Mouse (Mus musculus) cerebellum, adult 2 months (tissue): ENCODE measurements around the gene Anln. TPM values are rescaled to one million over a fixed set of nuclear protein-coding genes. Genes with fewer than 3 reads are reported as not detected.
A peak's percentile ranks its signal among the peaks of the same experiment; 100 is the strongest.

Experiments
- DNase-seq, 2 experiments: peaks; one replicate each; pipeline ENCODE4 v3.0.0; 2021
- H3K27ac ChIP-seq: fragments of 200-500 bp; 2 replicates; pipeline ENCODE4 v1.5.1; 2012; ENCODE audit warnings: low read length, control low read depth, inconsistent platforms; ENCODE audit not compliant: insufficient read depth
- H3K27me3 ChIP-seq: fragments of 200-500 bp; 2 replicates; pipeline ENCODE4 v1.6.1; 2012; ENCODE audit warnings: inconsistent platforms, mild to moderate bottlenecking, low read length, moderate library complexity; ENCODE audit not compliant: control insufficient read depth, insufficient read depth
- H3K4me1 ChIP-seq: fragments of 200-500 bp; 2 replicates; pipeline ENCODE4 v1.6.1; 2011; ENCODE audit warnings: low read length; ENCODE audit not compliant: control insufficient read depth, insufficient read depth
- H3K4me3 ChIP-seq: fragments of 200-500 bp; replicated peaks from 2 replicates; pipeline ENCODE3; 2011; ENCODE audit warnings: mild to moderate bottlenecking, low read depth, low read length, control low read depth; ENCODE audit not compliant: insufficient read depth
- CTCF ChIP-seq: fragments of 200-500 bp; IDR thresholded peaks from 2 replicates; pipeline ENCODE4 v1.5.1; 2011; ENCODE audit warnings: low read depth, mild to moderate bottlenecking, control low read depth, low read length, moderate library complexity, borderline replicate concordance; ENCODE audit not compliant: insufficient read depth
- POLR2A ChIP-seq: fragments of 200-500 bp; IDR thresholded peaks from 2 replicates; pipeline ENCODE4 v1.6.1; 2011; ENCODE audit warnings: low read length, control low read depth, borderline replicate concordance; ENCODE audit not compliant: insufficient read depth
- WGBS: fragments of 180-500 bp; shearing (Covaris S2); methylation state at CpG from one replicate; pipeline ENCODE4 v1.1.7; 2018; 5-methylcytosine and 5-hydroxymethylcytosine counted together
- polyA plus RNA-seq: library from polyadenylated mRNA; depleted of rRNA; stranded (reverse); fragments of >200 nt; gene quantifications from 2 replicates; pipeline ENCODE4 v1.2.3, GENCODE M21; 2012

Anln gene
- polyA plus RNA-seq, 1 experiment = 32.4 TPM

DNA sequence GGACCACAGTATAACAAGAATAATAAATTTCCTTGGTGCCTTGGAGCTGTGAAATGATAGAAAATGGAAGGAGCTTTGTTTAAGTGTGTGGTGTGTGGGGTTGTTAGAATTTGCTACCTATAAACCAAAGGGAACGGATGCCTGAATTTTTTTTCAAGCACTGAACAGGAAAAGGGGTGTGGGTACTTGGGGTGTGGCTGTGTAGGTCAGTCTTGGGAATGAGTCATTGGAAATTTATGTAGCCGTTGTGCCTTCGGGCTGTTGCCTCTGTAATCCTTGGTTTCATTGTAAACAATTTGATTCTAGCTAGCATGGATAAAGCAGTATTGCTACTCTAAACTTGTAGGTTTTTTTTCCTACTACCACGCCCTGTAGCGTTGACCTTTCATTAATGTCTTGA lies 1.4 kb upstream of the Anln start:
- 96% methylated on average over 5 of the region's 5 CpGs for WGBS
- TF ChIP-seq POLR2A = no peak
- no peak for TF ChIP-seq CTCF
- no peak overlapping the region for H3K4me3 ChIP-seq
- no peak overlapping the region for H3K27ac ChIP-seq
- no peaks in the 10 kb centered on the region for H3K27me3 ChIP-seq
- H3K4me1 ChIP-seq = no peaks in the 10 kb centered on the region
- no peak for DNase-seq

DNA sequence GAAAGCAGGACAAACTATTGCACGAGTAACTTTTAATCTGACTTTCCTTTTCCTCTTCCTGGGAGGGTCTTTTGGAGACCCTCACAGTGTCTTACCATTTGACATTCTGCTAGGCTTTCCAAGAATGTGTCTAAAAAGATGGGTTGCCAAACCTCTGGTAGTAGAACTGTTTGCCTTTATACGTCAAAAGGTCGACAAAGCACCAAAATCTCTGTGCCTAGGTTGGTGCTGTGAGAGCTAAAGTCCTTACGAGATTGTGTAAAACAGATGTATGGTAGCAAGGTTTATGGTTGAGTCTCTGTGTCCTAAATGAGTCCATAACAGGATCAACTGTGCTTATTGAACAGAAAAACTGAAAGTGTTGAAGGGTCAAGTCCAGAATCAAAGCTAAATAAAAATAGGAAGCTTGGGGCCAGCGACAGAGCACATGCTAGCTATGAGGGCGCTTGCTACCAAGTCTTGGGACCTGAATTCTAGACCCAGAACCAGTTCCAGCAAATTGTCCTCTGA lies 803 bp upstream of the Anln start:
- DNase-seq = no peak
- no peak for TF ChIP-seq CTCF
- 74% methylated on average over 6 of the region's 6 CpGs for WGBS
- no peaks in the 10 kb centered on the region for H3K27me3 ChIP-seq
- H3K4me1 ChIP-seq = no peaks in the 10 kb centered on the region
- H3K27ac ChIP-seq = no peak overlapping the region
- H3K4me3 ChIP-seq = no peak overlapping the region

DNA sequence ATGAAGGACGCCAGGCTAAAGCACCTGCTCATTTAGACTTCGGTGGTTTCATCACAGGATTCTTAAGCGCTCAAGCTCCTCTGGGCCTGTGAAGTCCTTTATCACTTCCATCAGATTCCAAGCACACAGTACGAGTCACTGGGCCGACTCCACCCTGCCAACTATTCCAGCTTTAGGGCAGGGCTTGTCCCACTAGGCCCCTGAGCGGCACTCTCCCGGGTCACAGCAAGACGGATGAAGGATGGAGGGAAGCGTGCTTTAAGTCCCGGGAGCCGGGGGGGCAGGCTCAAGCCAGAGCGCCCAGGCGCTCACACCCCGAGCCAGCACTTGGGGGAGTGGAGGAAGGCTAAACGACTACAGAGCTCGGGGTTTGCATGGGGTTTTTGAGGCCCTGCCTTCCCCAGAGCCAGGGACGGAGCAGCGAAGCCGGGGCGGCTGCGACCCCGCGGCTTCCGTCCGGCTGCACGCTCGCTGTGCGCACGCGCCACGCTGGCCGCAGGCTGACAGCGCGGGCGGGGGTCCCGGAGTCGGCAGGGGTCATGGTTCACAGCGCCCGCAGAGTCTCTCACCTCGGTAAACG lies 497 bp downstream of the Anln start:
- Histone ChIP-seq H3K4me1 (no peaks in the 10 kb centered on the region), H3K4me3 (peak overlapping the region; percentile 65), H3K27ac (no peak overlapping the region), H3K27me3 (no peaks in the 10 kb centered on the region)
- WGBS = under 1% methylated on average over 41 of the region's 41 CpGs
- TF ChIP-seq POLR2A (no peak), CTCF (no peak)
- no peak for DNase-seq

DNA sequence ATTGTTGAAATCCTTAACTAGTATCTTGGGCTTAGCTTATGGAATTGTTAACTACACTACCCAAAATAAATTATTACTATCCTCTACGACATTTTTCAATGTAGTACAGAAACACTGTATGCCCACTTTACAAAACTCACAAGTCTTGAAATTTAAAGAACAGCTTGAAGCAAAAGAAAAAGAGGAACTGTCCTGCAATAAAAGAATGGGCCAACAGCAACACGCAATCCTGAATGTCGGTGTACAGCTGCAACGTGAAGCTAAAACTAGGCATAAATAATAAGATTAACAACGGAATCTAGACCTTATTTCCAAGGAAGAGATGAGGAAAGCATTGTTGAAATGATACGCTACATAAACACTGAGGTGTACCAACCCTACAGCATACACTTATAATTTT lies 1.1 kb downstream of the Anln start:
- 23% methylated on average over 6 of the region's 6 CpGs for WGBS
- no peak for DNase-seq
- Histone ChIP-seq H3K4me1 (no peaks in the 10 kb centered on the region), H3K4me3 (no peak overlapping the region), H3K27me3 (no peaks in the 10 kb centered on the region), H3K27ac (no peak overlapping the region)
- TF ChIP-seq CTCF (no peak), POLR2A (no peak)

DNA sequence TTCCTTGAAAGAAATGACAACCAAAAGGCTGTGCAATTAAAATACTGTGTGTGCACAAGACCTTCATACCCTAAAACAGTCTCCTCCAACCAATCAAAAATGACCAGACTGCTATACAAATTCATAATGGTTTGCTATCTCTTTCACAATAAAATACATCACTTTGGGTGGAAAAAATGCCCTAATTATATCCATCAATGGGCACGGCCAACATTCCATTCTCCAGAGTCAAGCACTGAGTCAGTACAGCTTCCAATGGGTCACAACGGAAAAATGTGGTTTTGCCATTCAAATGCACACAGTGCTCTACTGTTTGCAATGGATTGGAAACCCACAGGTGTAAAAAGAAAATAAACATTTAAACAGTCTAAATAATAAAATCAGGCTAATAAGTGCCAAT lies 3.1 kb downstream of the Anln start:
- Histone ChIP-seq H3K4me3 (no peak overlapping the region), H3K27me3 (no peaks in the 10 kb centered on the region), H3K27ac (no peak overlapping the region), H3K4me1 (no peaks in the 10 kb centered on the region)
- no peak for TF ChIP-seq POLR2A
- no peak for TF ChIP-seq CTCF
- DNase-seq = no peak
- WGBS = 74% methylated on average over 2 of the region's 2 CpGs

DNA sequence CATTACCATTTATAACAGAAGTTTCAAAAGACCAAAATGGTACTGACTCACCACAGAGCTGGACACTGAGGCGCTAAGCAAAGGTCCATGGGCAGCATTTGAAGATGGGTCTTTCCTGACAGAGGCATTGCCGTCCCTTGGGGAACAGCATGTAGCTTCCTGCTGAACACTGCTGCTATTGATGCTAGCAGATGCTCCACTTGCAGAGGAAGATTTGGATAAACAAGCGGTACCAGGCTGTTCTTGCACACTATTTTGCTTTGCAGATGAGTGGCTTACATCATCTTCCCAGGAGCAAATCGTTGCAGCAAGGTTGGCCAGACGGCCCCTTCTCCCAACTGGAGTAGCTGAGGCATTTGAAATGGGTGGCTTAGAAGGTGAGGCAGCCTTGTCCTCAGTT lies 12.9 kb downstream of the Anln start:
- WGBS = 70% methylated on average over 5 of the region's 5 CpGs
- H3K27ac ChIP-seq = no peak overlapping the region
- no peak for TF ChIP-seq POLR2A
- no peak for TF ChIP-seq CTCF
- H3K27me3 ChIP-seq = no peaks in the 10 kb centered on the region
- DNase-seq = peak in 1 of 2 experiments; percentile 10
- H3K4me3 ChIP-seq = no peak overlapping the region
- no peaks in the 10 kb centered on the region for H3K4me1 ChIP-seq

DNA sequence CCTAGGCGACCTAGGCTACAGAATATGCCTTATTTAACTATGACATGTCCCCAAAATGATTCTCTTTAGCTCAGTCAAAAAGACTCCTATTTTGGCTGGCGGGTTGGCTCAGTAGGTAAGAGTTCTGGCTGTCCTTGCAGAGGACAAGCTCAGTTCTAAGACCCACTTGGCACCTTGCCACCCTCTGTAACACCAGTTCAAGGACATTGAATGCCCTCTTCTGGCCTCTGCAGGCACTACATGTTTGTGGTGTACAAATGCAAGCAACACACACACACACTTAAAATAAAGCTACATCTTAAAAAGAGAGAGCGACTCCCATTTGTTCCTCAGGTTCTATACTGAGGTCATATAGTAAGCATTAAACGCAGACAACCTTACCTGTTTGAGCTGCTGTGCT lies 16.2 kb downstream of the Anln start:
- TF ChIP-seq CTCF (no peak), POLR2A (no peak)
- no peak for DNase-seq

DNA sequence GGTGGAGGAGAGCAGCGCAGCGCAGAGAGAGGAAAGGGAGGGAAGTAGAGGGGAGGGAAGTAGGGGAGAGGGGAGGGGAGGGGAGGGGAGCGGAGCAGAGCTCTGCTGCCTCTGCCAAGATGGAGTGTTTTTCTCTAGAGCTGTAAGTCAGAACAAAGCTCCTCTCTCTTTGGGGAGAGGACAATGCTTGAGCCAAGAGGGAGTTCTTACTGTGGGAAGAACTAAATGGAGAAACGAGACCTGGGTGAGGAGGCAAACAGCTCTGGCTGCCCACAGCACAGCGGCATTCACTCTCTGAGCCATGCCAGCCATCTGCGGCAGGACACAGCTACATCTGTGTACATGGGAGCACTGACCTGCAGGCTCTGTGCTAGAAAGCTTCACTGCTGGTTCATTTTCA lies 21.0 kb downstream of the Anln start:
- Histone ChIP-seq H3K27ac (no peak overlapping the region), H3K4me3 (no peak overlapping the region), H3K27me3 (no peaks in the 10 kb centered on the region), H3K4me1 (no peaks in the 10 kb centered on the region)
- 74% methylated on average over 6 of the region's 6 CpGs for WGBS
- peak in 1 of 2 experiments; percentile 4 for DNase-seq
- no peak for TF ChIP-seq POLR2A
- no peak for TF ChIP-seq CTCF

More for the DNA sequence above, 16.2 kb downstream of the Anln start:
- Histone ChIP-seq H3K4me1 (no peaks in the 10 kb centered on the region), H3K27me3 (no peaks in the 10 kb centered on the region), H3K27ac (no peak overlapping the region), H3K4me3 (no peak overlapping the region)
- 97% methylated on average over 4 of the region's 4 CpGs for WGBS

DNA sequence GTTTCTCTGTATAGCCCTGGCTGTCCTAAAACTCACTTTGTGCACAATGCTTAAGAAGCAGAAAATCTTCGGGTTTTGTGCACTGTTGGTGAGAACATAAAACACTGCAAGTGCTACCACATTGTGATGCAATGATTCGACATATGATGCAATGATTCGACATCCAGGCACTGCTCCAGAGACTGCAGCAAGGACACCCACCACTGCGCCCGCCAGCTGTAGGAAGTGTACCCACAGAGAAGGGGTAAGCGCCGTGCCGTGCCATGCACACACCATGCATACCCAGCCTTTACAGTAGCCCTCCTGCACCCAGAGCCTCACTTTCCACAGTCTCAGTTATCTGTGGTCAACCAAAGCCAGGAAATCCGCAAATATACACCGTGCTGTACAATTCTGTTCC lies 22.4 kb downstream of the Anln start:
- 88% methylated on average over 10 of the region's 10 CpGs for WGBS
- DNase-seq = no peak

More for the DNA sequence above, 22.4 kb downstream of the Anln start:
- Histone ChIP-seq H3K27ac (no peak overlapping the region), H3K27me3 (no peaks in the 10 kb centered on the region), H3K4me1 (no peaks in the 10 kb centered on the region), H3K4me3 (no peak overlapping the region)
- TF ChIP-seq POLR2A (no peak), CTCF (no peak)
